Mouse (Mus musculus) skeletal muscle tissue, adult 2 months (tissue): ENCODE measurements at regions not wholly inside any gene's neighbourhood (a gene's known extent, or its start where the extent isn't known, plus 50 kb on each side); places are given as distances from the start of the nearest gene placed in this dataset.
A peak's percentile ranks its signal among the peaks of the same experiment; 100 is the strongest.

ENCODE experiments used
- DNase-seq: peaks from one replicate; pipeline ENCODE4 v3.0.0-alpha.2; 2012; ENCODE audit warnings: low read depth, low spot score

GRCm38 (mm10) chr3:70384235-70384634 lies 376.8 kb downstream of the Otol1 start:
- no peak for DNase-seq

- no peak for DNase-seq
These were observed 378.5 kb downstream of the Otol1 start for GRCm38 (mm10) chr3:70385961-70386360.

GRCm38 (mm10) chr3:70401187-70401586 lies 393.8 kb downstream of the Otol1 start:
- no peak for DNase-seq

- DNase-seq: peak; percentile 16
These were observed 399.2 kb downstream of the Otol1 start for GRCm38 (mm10) chr3:70406571-70406970.

- no peak for DNase-seq
These were observed 410.9 kb downstream of the Otol1 start for GRCm38 (mm10) chr3:70418273-70418672.

GRCm38 (mm10) chr3:70422016-70422415 lies 414.6 kb downstream of the Otol1 start:
- DNase-seq: no peak

- DNase-seq: no peak
These were observed 415.3 kb downstream of the Otol1 start for GRCm38 (mm10) chr3:70422669-70423068.

- DNase-seq: no peak
These were observed 429.3 kb downstream of the Otol1 start for GRCm38 (mm10) chr3:70436671-70437070.

- DNase-seq: no peak
These were observed 449.9 kb downstream of the Otol1 start for GRCm38 (mm10) chr3:70457181-70457847.

- no peak for DNase-seq
These were observed 453.4 kb downstream of the Otol1 start for GRCm38 (mm10) chr3:70460811-70461210.

GRCm38 (mm10) chr3:70463221-70463620 lies 455.8 kb downstream of the Otol1 start:
- no peak for DNase-seq

- no peak for DNase-seq
These were observed 475.1 kb downstream of the Otol1 start for GRCm38 (mm10) chr3:70482521-70482920.

- no peak for DNase-seq
These were observed 475.8 kb downstream of the Otol1 start for GRCm38 (mm10) chr3:70483066-70483743.

- no peak for DNase-seq
These were observed 489.0 kb downstream of the Otol1 start for GRCm38 (mm10) chr3:70496431-70496830.

- DNase-seq: no peak
These were observed 492.9 kb downstream of the Otol1 start for GRCm38 (mm10) chr3:70500245-70500858.

GRCm38 (mm10) chr3:70500991-70501961 lies 493.9 kb downstream of the Otol1 start:
- no peak for DNase-seq

GRCm38 (mm10) chr3:70533593-70534321 lies 526.3 kb downstream of the Otol1 start:
- DNase-seq: no peak

GRCm38 (mm10) chr3:70535084-70535483 lies 527.7 kb downstream of the Otol1 start:
- DNase-seq: no peak

- DNase-seq: no peak
These were observed 536.5 kb downstream of the Otol1 start for GRCm38 (mm10) chr3:70543911-70544310.

GRCm38 (mm10) chr3:70557821-70558220 lies 550.4 kb downstream of the Otol1 start:
- DNase-seq: no peak
